8 mouse cellular contexts compared by ENCODE assay signal in the genomic region with DNA sequence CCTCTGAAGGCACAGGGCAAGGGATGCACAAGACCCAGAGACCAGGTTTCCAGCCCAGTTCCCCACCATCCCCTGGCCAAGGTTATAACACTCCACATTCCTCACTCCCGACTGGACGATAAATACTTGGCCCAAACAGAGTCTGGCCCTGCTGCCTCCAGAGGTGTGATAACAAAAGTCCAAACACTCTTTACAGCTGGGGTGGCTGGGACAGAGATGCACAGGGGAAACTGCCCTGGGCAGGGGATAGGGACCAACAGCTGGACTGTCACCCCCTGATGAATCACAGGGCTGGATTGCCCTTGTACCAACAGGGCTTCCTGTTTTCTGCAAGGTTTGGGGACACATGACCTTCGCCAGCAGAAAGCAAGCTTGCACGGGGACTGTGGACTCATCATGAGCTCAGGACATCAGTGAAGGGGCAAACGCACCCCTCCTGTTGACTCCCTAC.
DNase-seq lines count a peak whose midpoint lies in the region; TF ChIP-seq lines count a peak whose summit lies in the region.

No protein-coding gene starts in this region.

- DNase-seq in cerebellum, adult 2 months, result no peak
- DNase-seq in cerebellum, adult 9-11 months, result no peak
- DNase-seq in adrenal gland, postnatal 36 days, result peak; percentile 76 to 78
- DNase-seq in heart, postnatal 4 days, result peak; percentile 59
- peak; percentile 80 for DNase-seq in lung, postnatal 10 days
- no peak for DNase-seq in frontal cortex, postnatal 36 days (ENCODE audit: low spot score in 2 of 2)
- no peak for DNase-seq in left cerebral cortex, postnatal 36 days (ENCODE audit: low spot score in 2 of 2)
- no peak for DNase-seq in cerebellum, postnatal 4 days (ENCODE audit: low spot score in 2 of 2)

- no peak overlapping the region for H3K4me3 ChIP-seq in cerebellum, adult 2 months (replicated peaks; ENCODE audit: insufficient read depth, low read depth, low read length)

- intact Hi-C loops in left cerebral cortex, postnatal 36 days (cut with DNase I), result loop anchor here (5.0 kb wide), 2 partner anchors 78 to 128 kb away; a partner anchor contains a TSS

- no peaks in the 10 kb centered on the region for H3K27me3 ChIP-seq in cerebellum, adult 2 months (ENCODE audit: control insufficient read depth, insufficient read depth, low read length)

- WGBS in cerebellum, adult 2 months, result 68% methylated on average over 5 of the region's 5 CpGs

- TF ChIP-seq POLR2A in cerebellum, adult 2 months (IDR thresholded peaks at IDR 0.05; ENCODE audit: borderline replicate concordance, insufficient read depth, low read length), result no peak

- H3K27ac ChIP-seq in cerebellum, adult 2 months (ENCODE audit: insufficient read depth, low read length), result peak overlapping the region; percentile 59

- TF ChIP-seq CTCF in cerebellum, adult 2 months (IDR thresholded peaks at IDR 0.05; ENCODE audit: borderline replicate concordance, insufficient read depth, low read depth, low read length), result no peak

- no peaks in the 10 kb centered on the region for H3K4me1 ChIP-seq in cerebellum, adult 2 months (ENCODE audit: control insufficient read depth, insufficient read depth, low read length)

Comparison
In these comparisons a context has a peak if more than half of its experiments do, and no peak if none do; other contexts are left out.
1. DNase-seq: peak in adrenal gland, postnatal 36 days (2 of 2), heart, postnatal 4 days (single experiment) and lung, postnatal 10 days (single experiment); none in cerebellum, adult 2 months (0 of 2), cerebellum, adult 9-11 months (single experiment), frontal cortex, postnatal 36 days (0 of 2), left cerebral cortex, postnatal 36 days (0 of 2) and cerebellum, postnatal 4 days (0 of 2).